Mouse (Mus musculus) lung, embryonic 16.5 days (tissue): ENCODE measurements around the gene Scd3. TPM values are rescaled to one million over a fixed set of nuclear protein-coding genes. Genes with fewer than 3 reads are reported as not detected.
"Not testable (repeated sequence)": the region's sequence is repeated elsewhere in the genome, so short reads cannot be mapped to it uniquely, and the experiment has no call there.

Experiments
- ATAC-seq: fragments of 200-750 bp; cut with Nextera tagmentation; 2 replicates; pipeline ENCODE4 v1.8.0; 2017; ENCODE audit warnings: low read depth, mild to moderate bottlenecking, moderate library complexity
- H3K27ac ChIP-seq: fragments of 300-500 bp; sonication (generic); 2 replicates; pipeline ENCODE4 v1.5.1; 2014; ENCODE audit warnings: mild to moderate bottlenecking, control low read depth, low read length
- H3K27me3 ChIP-seq: fragments of 300-500 bp; sonication (generic); 2 replicates; pipeline ENCODE4 v1.6.1; 2014; ENCODE audit warnings: low read depth, low read length, mixed read lengths; ENCODE audit not compliant: control insufficient read depth, insufficient read depth
- H3K36me3 ChIP-seq: fragments of 300-500 bp; sonication (generic); 2 replicates; pipeline ENCODE4 v1.6.1; 2014; ENCODE audit warnings: low read length; ENCODE audit not compliant: control insufficient read depth, insufficient read depth
- H3K4me1 ChIP-seq: fragments of 300-500 bp; sonication (generic); replicated peaks from 2 replicates; pipeline ENCODE4 v1.6.1; 2014; ENCODE audit warnings: low read length, mixed read lengths; ENCODE audit not compliant: control insufficient read depth, insufficient read depth
- H3K4me2 ChIP-seq: fragments of 300-500 bp; sonication (generic); 2 replicates; pipeline ENCODE4 v1.6.1; 2014; ENCODE audit warnings: low read depth, low read length, control low read depth
- H3K4me3 ChIP-seq: fragments of 300-500 bp; sonication (generic); 2 replicates; pipeline ENCODE4 v1.5.1; 2014; ENCODE audit warnings: mild to moderate bottlenecking, low read length, control low read depth
- H3K9ac ChIP-seq: fragments of 300-500 bp; sonication (generic); 2 replicates; pipeline ENCODE4 v1.6.1; 2014; ENCODE audit warnings: low read length, control low read depth
- H3K9me3 ChIP-seq: fragments of 300-500 bp; sonication (generic); 2 replicates; pipeline ENCODE4 v1.6.1; 2016; ENCODE audit warnings: low read length; ENCODE audit not compliant: control insufficient read depth
- WGBS: fragments of 180-500 bp; shearing (Covaris S2); extraction: QIAGEN DNeasy Blood & Tissue Kit; methylation state at CpG from one replicate; pipeline ENCODE4 v1.1.7; 2014; 5-methylcytosine and 5-hydroxymethylcytosine counted together
- polyA plus RNA-seq: library from polyadenylated mRNA; unstranded; fragments of >200 nt; fragmentation: Nextera tagmentation; extraction: Ambion mirVana; gene quantifications from 2 replicates; pipeline ENCODE4 v1.2.1, GENCODE M21; 2015

Scd3 gene
- polyA plus RNA-seq, 1 experiment from 2014 or later, result 0.48 TPM

GRCm38 (mm10) chr19:44248081-44248853 lies 45.2 kb downstream of the Scd3 start:
- ATAC-seq, result peak; percentile 99
- Histone ChIP-seq H3K36me3 (no peaks in the 10 kb centered on the region), H3K9ac (peak overlapping the region; percentile 72), H3K4me3 (peak overlapping the region; percentile 52), H3K4me2 (peak overlapping the region; percentile 68), H3K27ac (peak overlapping the region; percentile 96), H3K4me1 (peaks cover 30% of the 10 kb centered on the region), H3K27me3 (no peaks in the 10 kb centered on the region), H3K9me3 (no peaks in the 10 kb centered on the region)
- 2% methylated on average over 36 of the region's 36 CpGs for WGBS

- no peak; the same call in 1 of the 2 replicates for ATAC-seq
- 52% methylated on average over 11 of the region's 11 CpGs for WGBS
Measured at GRCm38 (mm10) chr19:44248854-44249351, 45.8 kb downstream of the Scd3 start.

GRCm38 (mm10) chr19:44251138-44251537 lies 48.1 kb downstream of the Scd3 start:
- H3K4me3 ChIP-seq, H3K36me3 ChIP-seq, H3K9me3 ChIP-seq, H3K27me3 ChIP-seq, H3K9ac ChIP-seq, H3K4me2 ChIP-seq, H3K27ac ChIP-seq, ATAC-seq: not testable (repeated sequence)
- H3K4me1 ChIP-seq, result peaks cover 27% of the 10 kb centered on the region
- 88% methylated on average over 6 of the region's 6 CpGs for WGBS

More at GRCm38 (mm10) chr19:44248854-44249351, 45.8 kb downstream of the Scd3 start:
- peak overlapping the region; percentile 50 for H3K9ac ChIP-seq
- H3K4me1 ChIP-seq, result peaks cover 30% of the 10 kb centered on the region
- H3K9me3 ChIP-seq, result no peaks in the 10 kb centered on the region
- no peaks in the 10 kb centered on the region for H3K27me3 ChIP-seq
- H3K36me3 ChIP-seq, result no peaks in the 10 kb centered on the region
- peak overlapping the region; percentile 68 for H3K4me2 ChIP-seq
- H3K27ac ChIP-seq, result peak overlapping the region; percentile 96
- peak overlapping the region; percentile 52 for H3K4me3 ChIP-seq

- WGBS, result 53% methylated on average over 12 of the region's 12 CpGs
- no peaks in the 10 kb centered on the region for H3K36me3 ChIP-seq
- H3K4me3 ChIP-seq, result no peak overlapping the region
- ATAC-seq, result no peak
- peaks cover 18% of the 10 kb centered on the region for H3K4me1 ChIP-seq
- no peak overlapping the region for H3K9ac ChIP-seq
- H3K9me3 ChIP-seq, result no peaks in the 10 kb centered on the region
- H3K27me3 ChIP-seq, result no peaks in the 10 kb centered on the region
- no peak overlapping the region for H3K27ac ChIP-seq
- no peak overlapping the region for H3K4me2 ChIP-seq
Measured at GRCm38 (mm10) chr19:44251936-44252558, 49.0 kb downstream of the Scd3 start.

- H3K4me2 ChIP-seq, H3K27me3 ChIP-seq, H3K4me3 ChIP-seq, H3K4me1 ChIP-seq, ATAC-seq, H3K36me3 ChIP-seq, H3K27ac ChIP-seq, H3K9ac ChIP-seq, H3K9me3 ChIP-seq: not testable (repeated sequence)
- 81% methylated on average over 2 of the region's 4 CpGs for WGBS
Measured at GRCm38 (mm10) chr19:44254106-44254505, 51.0 kb downstream of the Scd3 start.

GRCm38 (mm10) chr19:44257377-44257966 lies 54.4 kb downstream of the Scd3 start:
- no peaks in the 10 kb centered on the region for H3K27me3 ChIP-seq
- WGBS, result 76% methylated on average over 13 of the region's 13 CpGs
- no peak overlapping the region for H3K9ac ChIP-seq

GRCm38 (mm10) chr19:44259484-44259883 lies 56.4 kb downstream of the Scd3 start:
- no peak overlapping the region for H3K27ac ChIP-seq
- no peak overlapping the region for H3K4me2 ChIP-seq
- no peaks in the 10 kb centered on the region for H3K27me3 ChIP-seq
- no peak overlapping the region for H3K9ac ChIP-seq
- no peaks in the 10 kb centered on the region for H3K4me1 ChIP-seq
- no peak for ATAC-seq
- H3K4me3 ChIP-seq, result no peak overlapping the region
- H3K9me3 ChIP-seq, result no peaks in the 10 kb centered on the region
- no peaks in the 10 kb centered on the region for H3K36me3 ChIP-seq
- WGBS, result 58% methylated on average over 4 of the region's 4 CpGs

More at GRCm38 (mm10) chr19:44257377-44257966, 54.4 kb downstream of the Scd3 start:
- Histone ChIP-seq H3K27ac (no peak overlapping the region), H3K4me2 (no peak overlapping the region), H3K4me1 (no peaks in the 10 kb centered on the region), H3K9me3 (no peaks in the 10 kb centered on the region), H3K36me3 (no peaks in the 10 kb centered on the region), H3K4me3 (no peak overlapping the region)
- ATAC-seq, result no peak

- Histone ChIP-seq H3K27ac (no peak overlapping the region), H3K9me3 (no peaks in the 10 kb centered on the region), H3K36me3 (no peaks in the 10 kb centered on the region), H3K9ac (no peak overlapping the region), H3K4me1 (no peaks in the 10 kb centered on the region), H3K4me2 (no peak overlapping the region), H3K27me3 (no peaks in the 10 kb centered on the region), H3K4me3 (no peak overlapping the region)
- ATAC-seq, result no peak
- 72% methylated on average over 5 of the region's 5 CpGs for WGBS
Measured at GRCm38 (mm10) chr19:44260487-44260886, 57.4 kb downstream of the Scd3 start.

- H3K9ac ChIP-seq, result no peak overlapping the region
- H3K4me1 ChIP-seq, result peaks cover 6% of the 10 kb centered on the region; the same call in 1 of the 2 replicates
- WGBS, result 78% methylated on average over 7 of the region's 7 CpGs
- ATAC-seq, result no peak
- H3K27ac ChIP-seq, result no peak overlapping the region
- H3K4me2 ChIP-seq, result no peak overlapping the region
- H3K36me3 ChIP-seq, result no peaks in the 10 kb centered on the region
- no peak overlapping the region for H3K4me3 ChIP-seq
- no peaks in the 10 kb centered on the region for H3K27me3 ChIP-seq
- H3K9me3 ChIP-seq, result no peaks in the 10 kb centered on the region
Measured at GRCm38 (mm10) chr19:44261774-44262173, 58.7 kb downstream of the Scd3 start.
